Mouse (Mus musculus) liver, postnatal 0 days (tissue): ENCODE results near the gene Cdkl5. TPM values are rescaled to one million over a fixed set of nuclear protein-coding genes. Genes with fewer than 3 reads are reported as not detected.
A peak's percentile ranks its signal among the peaks of the same experiment; 100 is the strongest.

ENCODE experiments used
- ATAC-seq: fragments of 200-750 bp; cut with Nextera tagmentation; 2 replicates; pipeline ENCODE4 v1.8.0; 2017; ENCODE audit warnings: mild to moderate bottlenecking, moderate library complexity
- DNase-seq: peaks from one replicate; pipeline ENCODE4 v3.0.0-alpha.2; 2016
- H3K27ac ChIP-seq: fragments of 300-500 bp; sonication (generic); 2 replicates; pipeline ENCODE4 v1.5.1; 2014; ENCODE audit warnings: antibody characterized with exemption, moderate library complexity, mild to moderate bottlenecking, low read depth
- H3K27me3 ChIP-seq: fragments of 300-500 bp; sonication (generic); 2 replicates; pipeline ENCODE4 v1.6.1; 2014; ENCODE audit warnings: low read length, control low read depth, mixed read lengths; ENCODE audit not compliant: insufficient read depth
- H3K36me3 ChIP-seq: fragments of 300-500 bp; sonication (generic); replicated peaks from 2 replicates; pipeline ENCODE4 v1.6.1; 2014; ENCODE audit warnings: mild to moderate bottlenecking, control low read depth, low read length, moderate library complexity, mixed read lengths; ENCODE audit not compliant: insufficient read depth
- H3K4me1 ChIP-seq: fragments of 300-500 bp; sonication (generic); 2 replicates; pipeline ENCODE4 v1.6.1; 2014; ENCODE audit warnings: antibody characterized with exemption, mild to moderate bottlenecking, control low read depth; ENCODE audit not compliant: insufficient read depth
- H3K4me2 ChIP-seq: fragments of 300-500 bp; sonication (generic); 2 replicates; pipeline ENCODE4 v1.6.1; 2014; ENCODE audit warnings: low read depth, mild to moderate bottlenecking, low read length, moderate library complexity, mixed read lengths
- H3K4me3 ChIP-seq: fragments of 300-500 bp; sonication (generic); 2 replicates; pipeline ENCODE4 v1.5.1; 2014; ENCODE audit warnings: low read depth, low read length
- H3K9ac ChIP-seq: fragments of 300-500 bp; sonication (generic); replicated peaks from 2 replicates; pipeline ENCODE4 v1.6.1; 2014; ENCODE audit warnings: mild to moderate bottlenecking, moderate library complexity
- H3K9me3 ChIP-seq: fragments of 300-500 bp; sonication (generic); 2 replicates; pipeline ENCODE4 v1.6.1; 2016; ENCODE audit warnings: mild to moderate bottlenecking, control low read depth, low read length, mixed read lengths
- CTCF ChIP-seq: sonication (generic); IDR thresholded peaks from 2 replicates; pipeline ENCODE4 v1.5.1; 2016; ENCODE audit warnings: antibody characterized with exemption, low read depth
- EP300 ChIP-seq: IDR thresholded peaks from 2 replicates; pipeline ENCODE4 v1.6.1; 2016; ENCODE audit warnings: antibody characterized with exemption, low read depth, mild to moderate bottlenecking
- WGBS: fragments of 180-500 bp; shearing (Covaris S2); extraction: QIAGEN DNeasy Blood & Tissue Kit; methylation state at CpG from one replicate; pipeline ENCODE4 v1.1.7; 2014; ENCODE audit not compliant: insufficient replicate concordance; 5-methylcytosine and 5-hydroxymethylcytosine counted together
- polyA plus RNA-seq: library from polyadenylated mRNA; unstranded; fragments of >200 nt; fragmentation: Nextera tagmentation; extraction: Ambion mirVana; gene quantifications from 2 replicates; pipeline ENCODE4 v1.2.1, GENCODE M21; 2015

The Cdkl5 gene
- polyA plus RNA-seq, 1 experiment from 2014 or later: 0.34 TPM

- H3K9ac ChIP-seq: no peak overlapping the region
- H3K4me3 ChIP-seq: no peak overlapping the region
- 38% methylated on average over 2 of the region's 2 CpGs for WGBS
- no peak for TF ChIP-seq CTCF
- TF ChIP-seq EP300: peak; percentile 87
- H3K27me3 ChIP-seq: no peaks in the 10 kb centered on the region
- DNase-seq: no peak
- H3K36me3 ChIP-seq: no peaks in the 10 kb centered on the region
- H3K27ac ChIP-seq: no peak overlapping the region
- peak; percentile 91 for ATAC-seq
- H3K9me3 ChIP-seq: no peaks in the 10 kb centered on the region
- H3K4me1 ChIP-seq: no peaks in the 10 kb centered on the region
- H3K4me2 ChIP-seq: no peak overlapping the region
Measured at GRCm38 (mm10) chrX:160905041-160905678, 89.3 kb downstream of the Cdkl5 start.

- Histone ChIP-seq H3K36me3 (no peaks in the 10 kb centered on the region), H3K4me1 (no peaks in the 10 kb centered on the region), H3K4me2 (no peak overlapping the region), H3K4me3 (no peak overlapping the region), H3K9me3 (no peaks in the 10 kb centered on the region), H3K27ac (no peak overlapping the region), H3K27me3 (no peaks in the 10 kb centered on the region; the same call in 1 of the 2 replicates), H3K9ac (no peak overlapping the region)
- DNase-seq: no peak
- WGBS: 86% methylated on average over 2 of the region's 2 CpGs
- no peak for ATAC-seq
- TF ChIP-seq EP300 (no peak), CTCF (no peak)
Measured at GRCm38 (mm10) chrX:160901118-160901517, 93.4 kb downstream of the Cdkl5 start.

GRCm38 (mm10) chrX:160892077-160892476 lies 102.4 kb downstream of the Cdkl5 start:
- no peaks in the 10 kb centered on the region for H3K27me3 ChIP-seq
- WGBS: 44% methylated on average over 1 of the region's 1 CpGs
- no peak for ATAC-seq

GRCm38 (mm10) chrX:160886301-160886700 lies 108.2 kb downstream of the Cdkl5 start:
- TF ChIP-seq EP300 (no peak), CTCF (no peak)
- no peaks in the 10 kb centered on the region for H3K4me1 ChIP-seq
- ATAC-seq (no peak), DNase-seq (no peak)
- H3K36me3 ChIP-seq: no peaks in the 10 kb centered on the region
- no peak overlapping the region for H3K9ac ChIP-seq
- H3K9me3 ChIP-seq: no peaks in the 10 kb centered on the region
- H3K4me2 ChIP-seq: no peak overlapping the region
- no peaks in the 10 kb centered on the region for H3K27me3 ChIP-seq
- H3K4me3 ChIP-seq: no peak overlapping the region
- WGBS: 65% methylated on average over 2 of the region's 2 CpGs
- H3K27ac ChIP-seq: no peak overlapping the region

More at GRCm38 (mm10) chrX:160892077-160892476, 102.4 kb downstream of the Cdkl5 start:
- Histone ChIP-seq H3K4me3 (no peak overlapping the region), H3K9me3 (no peaks in the 10 kb centered on the region), H3K36me3 (no peaks in the 10 kb centered on the region), H3K9ac (no peak overlapping the region), H3K4me2 (no peak overlapping the region), H3K27ac (no peak overlapping the region), H3K4me1 (no peaks in the 10 kb centered on the region)
- DNase-seq: no peak
- TF ChIP-seq EP300 (no peak; the same call in 1 of the 2 replicates), CTCF (no peak)

GRCm38 (mm10) chrX:160866576-160866975 lies 127.9 kb downstream of the Cdkl5 start:
- no peak overlapping the region for H3K9ac ChIP-seq
- H3K4me2 ChIP-seq: no peak overlapping the region
- H3K4me1 ChIP-seq: no peaks in the 10 kb centered on the region
- ATAC-seq (no peak), DNase-seq (no peak)
- H3K4me3 ChIP-seq: no peak overlapping the region
- H3K36me3 ChIP-seq: no peaks in the 10 kb centered on the region
- no peaks in the 10 kb centered on the region for H3K9me3 ChIP-seq
- 82% methylated on average over 4 of the region's 4 CpGs for WGBS
- TF ChIP-seq EP300 (no peak), CTCF (no peak)
- no peaks in the 10 kb centered on the region for H3K27me3 ChIP-seq
- H3K27ac ChIP-seq: no peak overlapping the region

- H3K9me3 ChIP-seq: no peaks in the 10 kb centered on the region
- no peak overlapping the region for H3K27ac ChIP-seq
- DNase-seq (no peak), ATAC-seq (no peak)
- no peak overlapping the region for H3K9ac ChIP-seq
- no peak overlapping the region for H3K4me3 ChIP-seq
- WGBS: 84% methylated on average over 4 of the region's 4 CpGs
- H3K27me3 ChIP-seq: no peaks in the 10 kb centered on the region
- TF ChIP-seq CTCF: no peak
- TF ChIP-seq EP300: no peak
- H3K4me2 ChIP-seq: no peak overlapping the region
- no peaks in the 10 kb centered on the region for H3K4me1 ChIP-seq
- H3K36me3 ChIP-seq: no peaks in the 10 kb centered on the region
Measured at GRCm38 (mm10) chrX:160865022-160865421, 129.5 kb downstream of the Cdkl5 start.
